Mouse (Mus musculus): ENCODE results near the gene Ctcfl. TPM values are rescaled to one million over a fixed set of nuclear protein-coding genes. Genes with fewer than 3 reads are reported as not detected.
A peak's percentile ranks its signal among the peaks of the same experiment; 100 is the strongest.

The Ctcfl gene
- polyA plus RNA-seq, 1 experiment from 2014 or later, result 0.08 TPM

DNA sequence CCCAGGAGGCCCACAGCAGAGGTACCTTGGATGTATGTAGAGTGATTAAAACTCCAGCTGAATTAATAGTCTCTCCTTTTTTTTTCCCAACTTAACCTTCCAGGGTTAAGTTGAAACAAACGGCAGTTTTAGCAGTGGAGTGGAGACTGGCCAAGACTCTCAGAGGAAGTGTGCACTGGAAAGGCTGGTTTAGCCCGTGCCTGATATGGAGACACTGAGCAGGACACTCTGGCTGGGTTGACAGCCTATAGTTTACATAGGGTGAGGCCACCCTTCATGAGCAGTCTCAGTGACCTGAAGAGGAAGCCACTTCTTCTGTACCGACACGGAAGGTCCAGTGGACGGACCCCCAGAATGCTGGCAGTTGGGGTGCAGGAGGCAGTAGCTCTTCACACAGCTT, 32.0 kb upstream of the Ctcfl start:
- Histone ChIP-seq H3K9me3 (ENCODE audit: control insufficient read depth, low read length) (no peaks in the 10 kb centered on the region), H3K27me3 (ENCODE audit: control insufficient read depth, insufficient read depth, low read length) (no peaks in the 10 kb centered on the region), H3K36me3 (ENCODE audit: control insufficient read depth, insufficient read depth, low read length) (no peaks in the 10 kb centered on the region), H3K9ac (ENCODE audit: low read depth, low read length) (no peak overlapping the region), H3K4me3 (ENCODE audit: low read length) (no peak overlapping the region), H3K27ac (ENCODE audit: low read depth, low read length) (no peak overlapping the region), H3K4me1 (ENCODE audit: control insufficient read depth, insufficient read depth, low read length) (peaks cover 9% of the 10 kb centered on the region; the same call in 1 of the 2 replicates), H3K4me2 (replicated peaks; ENCODE audit: low read depth, low read length) (no peak overlapping the region)
- WGBS, result 73% methylated on average over 5 of the region's 5 CpGs
- ATAC-seq (ENCODE audit: low FRiP score, low TSS enrichment), result no peak

- 93% methylated on average over 5 of the region's 5 CpGs for WGBS
- H3K27ac ChIP-seq (ENCODE audit: low read depth, low read length), result no peak overlapping the region
- H3K9me3 ChIP-seq (ENCODE audit: control insufficient read depth, low read length), result no peaks in the 10 kb centered on the region
- H3K27me3 ChIP-seq (ENCODE audit: control insufficient read depth, insufficient read depth, low read length), result no peaks in the 10 kb centered on the region
- H3K9ac ChIP-seq (ENCODE audit: low read depth, low read length), result no peak overlapping the region
- no peaks in the 10 kb centered on the region for H3K36me3 ChIP-seq (ENCODE audit: control insufficient read depth, insufficient read depth, low read length)
- no peak overlapping the region for H3K4me2 ChIP-seq (replicated peaks; ENCODE audit: low read depth, low read length)
- ATAC-seq (ENCODE audit: low FRiP score, low TSS enrichment), result no peak
- no peak overlapping the region for H3K4me3 ChIP-seq (ENCODE audit: low read length)
- peaks cover 6% of the 10 kb centered on the region; the same call in 1 of the 2 replicates for H3K4me1 ChIP-seq (ENCODE audit: control insufficient read depth, insufficient read depth, low read length)
Observed at GRCm38 (mm10) chr2:173148001-173148400, 28.7 kb upstream of the Ctcfl start.

DNA sequence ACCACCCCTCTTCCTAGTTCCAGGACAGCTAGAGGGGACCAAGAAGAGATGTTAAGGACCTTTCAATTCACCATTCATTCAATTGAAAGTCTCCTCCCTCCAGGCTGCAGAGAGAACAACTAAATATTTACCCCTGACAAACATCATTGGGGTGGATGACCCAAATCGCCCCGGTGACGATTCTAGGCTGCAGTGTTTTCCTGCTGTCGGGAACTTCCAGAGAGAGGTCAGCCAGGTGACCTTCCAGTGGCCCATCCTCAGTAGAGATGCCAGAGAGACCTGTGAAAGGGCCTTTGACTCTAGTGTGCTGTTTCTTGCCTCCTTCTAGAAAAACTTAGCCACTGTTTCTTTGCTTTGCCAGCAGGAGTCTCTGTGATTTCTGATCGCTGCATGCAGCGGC, 27.4 kb upstream of the Ctcfl start:
- 66% methylated on average over 6 of the region's 6 CpGs for WGBS
- Histone ChIP-seq H3K27me3 (ENCODE audit: control insufficient read depth, insufficient read depth, low read length) (no peaks in the 10 kb centered on the region), H3K9ac (ENCODE audit: low read depth, low read length) (no peak overlapping the region)

GRCm38 (mm10) chr2:173145808-173146207, 26.5 kb upstream of the Ctcfl start:
- 62% methylated on average over 3 of the region's 3 CpGs for WGBS
- no peak overlapping the region for H3K27ac ChIP-seq (ENCODE audit: low read depth, low read length)
- H3K4me3 ChIP-seq (ENCODE audit: low read length), result no peak overlapping the region
- no peaks in the 10 kb centered on the region for H3K36me3 ChIP-seq (ENCODE audit: control insufficient read depth, insufficient read depth, low read length)
- H3K4me1 ChIP-seq (ENCODE audit: control insufficient read depth, insufficient read depth, low read length), result no peaks in the 10 kb centered on the region
- no peaks in the 10 kb centered on the region for H3K9me3 ChIP-seq (ENCODE audit: control insufficient read depth, low read length)
- H3K4me2 ChIP-seq (replicated peaks; ENCODE audit: low read depth, low read length), result no peak overlapping the region
- no peak for ATAC-seq (ENCODE audit: low FRiP score, low TSS enrichment)
- no peaks in the 10 kb centered on the region for H3K27me3 ChIP-seq (ENCODE audit: control insufficient read depth, insufficient read depth, low read length)
- H3K9ac ChIP-seq (ENCODE audit: low read depth, low read length), result no peak overlapping the region

More for the DNA sequence above, 27.4 kb upstream of the Ctcfl start:
- H3K4me2 ChIP-seq (replicated peaks; ENCODE audit: low read depth, low read length), result no peak overlapping the region
- no peak overlapping the region for H3K27ac ChIP-seq (ENCODE audit: low read depth, low read length)
- no peak for ATAC-seq (ENCODE audit: low FRiP score, low TSS enrichment)
- H3K9me3 ChIP-seq (ENCODE audit: control insufficient read depth, low read length), result no peaks in the 10 kb centered on the region
- no peaks in the 10 kb centered on the region for H3K36me3 ChIP-seq (ENCODE audit: control insufficient read depth, insufficient read depth, low read length)
- H3K4me3 ChIP-seq (ENCODE audit: low read length), result no peak overlapping the region
- no peaks in the 10 kb centered on the region for H3K4me1 ChIP-seq (ENCODE audit: control insufficient read depth, insufficient read depth, low read length)

- H3K9ac ChIP-seq (ENCODE audit: low read depth, low read length), result no peak overlapping the region
- H3K27me3 ChIP-seq (ENCODE audit: control insufficient read depth, insufficient read depth, low read length), result peaks cover 3% of the 10 kb centered on the region; the same call in 1 of the 2 replicates
- no peak for ATAC-seq (ENCODE audit: low FRiP score, low TSS enrichment)
- H3K27ac ChIP-seq (ENCODE audit: low read depth, low read length), result no peak overlapping the region
- 58% methylated on average over 11 of the region's 11 CpGs for WGBS
- no peaks in the 10 kb centered on the region for H3K9me3 ChIP-seq (ENCODE audit: control insufficient read depth, low read length)
- no peak overlapping the region for H3K4me2 ChIP-seq (replicated peaks; ENCODE audit: low read depth, low read length)
- no peaks in the 10 kb centered on the region for H3K36me3 ChIP-seq (ENCODE audit: control insufficient read depth, insufficient read depth, low read length)
- H3K4me1 ChIP-seq (ENCODE audit: control insufficient read depth, insufficient read depth, low read length), result 0 out of 2 replicates have a peak, but pooled peaks cover 3% of the 10 kb centered on the region
- H3K4me3 ChIP-seq (ENCODE audit: low read length), result no peak overlapping the region
Observed at GRCm38 (mm10) chr2:173143611-173144010, 24.3 kb upstream of the Ctcfl start.

DNA sequence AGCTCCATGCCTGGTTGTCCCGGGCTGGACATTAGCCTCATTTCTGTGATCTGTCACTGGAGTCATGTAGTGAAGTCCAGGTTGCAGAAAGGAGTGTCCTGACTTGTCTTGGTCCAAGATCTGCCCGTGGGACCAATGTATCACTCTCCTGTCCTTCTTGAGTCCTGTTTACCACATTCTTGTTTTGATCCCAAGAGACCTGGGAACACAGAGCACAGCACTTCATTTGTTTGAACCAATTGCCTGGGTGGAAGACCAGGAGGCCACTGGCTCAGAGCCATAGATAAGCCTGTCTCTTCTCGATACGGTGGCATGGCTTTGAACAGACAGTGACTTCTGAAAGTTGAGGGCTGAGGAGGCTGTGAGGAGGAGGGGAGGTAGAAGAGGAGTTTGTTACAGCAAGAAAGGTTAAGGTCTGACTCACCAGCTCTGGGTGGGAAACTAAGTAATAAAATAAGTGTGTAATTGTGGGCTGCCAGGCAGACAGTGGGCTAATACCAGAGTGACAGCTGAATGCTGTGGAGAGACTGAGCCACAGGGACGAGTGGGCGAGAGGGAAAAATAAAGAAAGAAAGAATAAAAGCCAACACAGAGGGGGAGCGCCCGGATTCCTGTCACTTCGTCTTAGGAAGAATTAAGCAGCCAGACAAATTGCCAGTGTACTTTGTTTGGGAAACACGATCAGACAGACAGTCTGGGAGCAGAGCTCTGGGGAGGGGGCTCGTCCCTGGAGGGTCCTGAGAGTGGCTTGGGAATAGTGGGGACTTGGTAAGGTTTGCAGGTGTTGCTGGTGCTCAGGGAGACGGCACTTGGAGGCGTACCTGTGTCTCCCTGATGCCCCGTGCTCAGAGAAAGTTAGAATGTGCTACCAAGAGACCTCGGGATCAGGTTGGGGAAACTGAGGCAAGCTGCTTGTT, 19.3 kb upstream of the Ctcfl start:
- Histone ChIP-seq H3K9me3 (ENCODE audit: control insufficient read depth, low read length) (no peaks in the 10 kb centered on the region), H3K27me3 (ENCODE audit: control insufficient read depth, insufficient read depth, low read length) (peaks cover 3% of the 10 kb centered on the region; the same call in 1 of the 2 replicates), H3K36me3 (ENCODE audit: control insufficient read depth, insufficient read depth, low read length) (no peaks in the 10 kb centered on the region), H3K9ac (ENCODE audit: low read depth, low read length) (no peak overlapping the region), H3K27ac (ENCODE audit: low read depth, low read length) (no peak overlapping the region), H3K4me3 (ENCODE audit: low read length) (no peak overlapping the region), H3K4me1 (ENCODE audit: control insufficient read depth, insufficient read depth, low read length) (0 out of 2 replicates have a peak, but pooled peaks cover 6% of the 10 kb centered on the region), H3K4me2 (replicated peaks; ENCODE audit: low read depth, low read length) (no peak overlapping the region)
- 46% methylated on average over 15 of the region's 15 CpGs for WGBS
- no peak for ATAC-seq (ENCODE audit: low FRiP score, low TSS enrichment)

DNA sequence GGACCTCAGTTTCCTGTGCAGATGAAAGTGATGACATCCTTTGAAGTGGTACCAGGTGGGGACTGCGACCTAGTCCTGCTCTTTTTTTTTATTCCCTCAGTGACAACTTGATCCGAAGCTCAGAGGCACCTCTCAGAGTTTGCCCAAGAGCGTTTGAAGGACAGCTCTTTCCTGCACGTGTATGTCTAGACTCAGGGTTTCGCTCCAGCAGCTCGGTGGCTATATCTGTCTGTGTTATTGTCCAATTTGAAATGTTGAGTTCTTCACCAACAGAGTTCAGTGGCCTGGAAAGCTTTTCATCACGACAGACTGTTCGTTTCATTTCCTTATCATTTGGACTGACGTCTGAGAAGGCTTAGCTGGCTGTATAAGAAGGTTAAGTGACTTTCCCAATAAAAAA, 15.4 kb upstream of the Ctcfl start:
- Histone ChIP-seq H3K4me1 (ENCODE audit: control insufficient read depth, insufficient read depth, low read length) (0 out of 2 replicates have a peak, but pooled peaks cover 6% of the 10 kb centered on the region), H3K27ac (ENCODE audit: low read depth, low read length) (no peak overlapping the region), H3K9ac (ENCODE audit: low read depth, low read length) (no peak overlapping the region), H3K9me3 (ENCODE audit: control insufficient read depth, low read length) (no peaks in the 10 kb centered on the region), H3K4me3 (ENCODE audit: low read length) (no peak overlapping the region), H3K4me2 (replicated peaks; ENCODE audit: low read depth, low read length) (no peak overlapping the region), H3K36me3 (ENCODE audit: control insufficient read depth, insufficient read depth, low read length) (no peaks in the 10 kb centered on the region), H3K27me3 (ENCODE audit: control insufficient read depth, insufficient read depth, low read length) (peaks cover 3% of the 10 kb centered on the region; the same call in 1 of the 2 replicates)
- no peak for ATAC-seq (ENCODE audit: low FRiP score, low TSS enrichment)
- WGBS, result 37% methylated on average over 9 of the region's 9 CpGs

DNA sequence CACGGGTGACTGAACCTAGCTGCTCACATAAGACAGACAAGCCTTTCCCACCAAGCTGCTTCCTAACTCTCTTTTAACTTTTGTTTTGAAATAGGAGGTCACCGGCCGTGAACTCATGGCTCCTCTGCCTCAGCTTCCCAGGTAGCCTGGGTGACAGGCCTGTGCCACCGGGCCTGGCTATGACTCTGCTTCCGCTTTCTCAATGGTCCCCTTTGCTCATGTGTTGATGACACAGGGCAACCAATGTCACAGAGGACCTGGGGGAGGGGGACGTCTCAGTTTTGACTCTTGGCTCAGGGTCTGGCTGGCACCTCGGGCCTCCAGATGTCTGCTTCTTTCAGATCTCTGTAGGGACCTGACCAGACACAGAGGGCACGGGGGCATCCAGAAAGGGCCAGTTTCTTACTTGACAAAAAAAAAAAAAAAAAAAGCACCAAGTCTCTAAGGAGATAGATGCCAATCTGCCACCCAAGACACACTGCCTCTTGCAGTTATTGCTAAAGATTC, 13.5 kb upstream of the Ctcfl start:
- Histone ChIP-seq H3K9ac (ENCODE audit: low read depth, low read length) (no peak overlapping the region), H3K9me3 (ENCODE audit: control insufficient read depth, low read length) (no peaks in the 10 kb centered on the region), H3K4me3 (ENCODE audit: low read length) (no peak overlapping the region), H3K36me3 (ENCODE audit: control insufficient read depth, insufficient read depth, low read length) (no peaks in the 10 kb centered on the region), H3K27me3 (ENCODE audit: control insufficient read depth, insufficient read depth, low read length) (no peaks in the 10 kb centered on the region), H3K4me1 (ENCODE audit: control insufficient read depth, insufficient read depth, low read length) (no peaks in the 10 kb centered on the region), H3K4me2 (replicated peaks; ENCODE audit: low read depth, low read length) (no peak overlapping the region), H3K27ac (ENCODE audit: low read depth, low read length) (no peak overlapping the region)
- ATAC-seq (ENCODE audit: low FRiP score, low TSS enrichment), result peak; percentile 13; the same call in 1 of the 2 replicates
- 32% methylated on average over 8 of the region's 8 CpGs for WGBS

GRCm38 (mm10) chr2:173132262-173132661, 12.9 kb upstream of the Ctcfl start:
- no peak overlapping the region for H3K9ac ChIP-seq (ENCODE audit: low read depth, low read length)
- H3K27me3 ChIP-seq (ENCODE audit: control insufficient read depth, insufficient read depth, low read length), result no peaks in the 10 kb centered on the region
- H3K9me3 ChIP-seq (ENCODE audit: control insufficient read depth, low read length), result no peaks in the 10 kb centered on the region
- no peaks in the 10 kb centered on the region for H3K36me3 ChIP-seq (ENCODE audit: control insufficient read depth, insufficient read depth, low read length)
- H3K27ac ChIP-seq (ENCODE audit: low read depth, low read length), result no peak overlapping the region
- WGBS, result 47% methylated on average over 13 of the region's 13 CpGs
- no peak overlapping the region for H3K4me3 ChIP-seq (ENCODE audit: low read length)
- peak; percentile 84 for ATAC-seq (ENCODE audit: low FRiP score, low TSS enrichment)
- H3K4me2 ChIP-seq (replicated peaks; ENCODE audit: low read depth, low read length), result no peak overlapping the region
- H3K4me1 ChIP-seq (ENCODE audit: control insufficient read depth, insufficient read depth, low read length), result no peaks in the 10 kb centered on the region
